Mouse (Mus musculus): ENCODE results near the gene Ccnc. TPM values are rescaled to one million over a fixed set of nuclear protein-coding genes. Genes with fewer than 3 reads are reported as not detected.

Ccnc gene
- 30.8 TPM for polyA plus RNA-seq (2017; shearing (Covaris generic))

GRCm38 (mm10) chr4:21727615-21728165, at the start of gene Ccnc:
Gene Ccnc (plus strand): TSS chr4:21727701.

GRCm38 (mm10) chr4:21685595-21686091, 41.9 kb upstream of the Ccnc start, which contains the start of gene Prdm13:
Gene Prdm13 (minus strand): TSS chr4:21685963.

GRCm38 (mm10) chr4:21766863-21767304, 39.4 kb downstream of the Ccnc start, which contains the start of the genes Usp45 and Tstd3:
Gene Usp45 (plus strand): TSS chr4:21767156.
Gene Tstd3 (minus strand): TSS chr4:21767212.

Other genes starting within 250 kb of the Ccnc start
- not detected for gene Prdm13, start 41.7 kb upstream of the Ccnc start, polyA plus RNA-seq (2017; shearing (Covaris generic))
- gene Usp45, start 39.5 kb downstream of the Ccnc start, polyA plus RNA-seq (2017; shearing (Covaris generic)): 27.0 TPM
- 8.8 TPM for gene Tstd3, start 39.5 kb downstream of the Ccnc start, polyA plus RNA-seq (2017; shearing (Covaris generic))
- 146 TPM for gene Pnisr, start 119.9 kb downstream of the Ccnc start, polyA plus RNA-seq (2017; shearing (Covaris generic))
- gene Coq3, start 152.0 kb downstream of the Ccnc start, polyA plus RNA-seq (2017; shearing (Covaris generic)): 4.7 TPM
- gene Faxc, start 203.6 kb downstream of the Ccnc start, polyA plus RNA-seq (2017; shearing (Covaris generic)): not detected